In genomic region chr8:70701048-70701981, GRCm38 (mm10) we compare ENCODE assay signal across 8 mouse cellular contexts. TPM values are rescaled to one million over a fixed set of nuclear protein-coding genes. Genes with fewer than 3 reads are reported as not detected.
DNase-seq lines count a peak whose midpoint lies in the region; ATAC-seq and TF ChIP-seq lines count a peak whose summit lies in the region.

No protein-coding gene starts in this region.

- 0 out of 2 replicates have a peak, but pooled peaks cover 4% of the 10 kb centered on the region for H3K36me3 ChIP-seq in kidney, postnatal 0 days (ENCODE audit: insufficient read depth, low read length)
- peaks cover 30% of the 10 kb centered on the region for H3K36me3 ChIP-seq in embryonic facial prominence, embryonic 10.5 days (replicated peaks)
- H3K36me3 ChIP-seq in hindbrain, embryonic 16.5 days (ENCODE audit: control insufficient read depth, insufficient read depth, low read length): no peaks in the 10 kb centered on the region
- H3K36me3 ChIP-seq in myocyte (ENCODE audit: control insufficient read depth, insufficient read depth): no peaks in the 10 kb centered on the region

- no peak for ATAC-seq in kidney, postnatal 0 days (replicated peaks; ENCODE audit: low FRiP score, low read depth)
- ATAC-seq in hindbrain, embryonic 16.5 days: no peak

- peak overlapping the region; percentile 66 for H3K4me2 ChIP-seq in kidney, postnatal 0 days (ENCODE audit: low read length)
- peak overlapping the region; percentile 86 for H3K4me2 ChIP-seq in hindbrain, embryonic 16.5 days (ENCODE audit: low read length)
- peak overlapping the region; percentile 89 for H3K4me2 ChIP-seq in myocyte (ENCODE audit: low read depth)

- H3K4me1 ChIP-seq in kidney, postnatal 0 days (replicated peaks; ENCODE audit: insufficient read depth, low read length): peaks cover 24% of the 10 kb centered on the region
- H3K4me1 ChIP-seq in embryonic facial prominence, embryonic 10.5 days: peaks cover 49% of the 10 kb centered on the region
- peaks cover 40% of the 10 kb centered on the region for H3K4me1 ChIP-seq in hindbrain, embryonic 16.5 days (ENCODE audit: control insufficient read depth, insufficient read depth, low read depth, low read length)

- peak overlapping the region; percentile 100 for H3K9ac ChIP-seq in kidney, postnatal 0 days (ENCODE audit: low read depth, low read length)
- peak overlapping the region; percentile 99 for H3K9ac ChIP-seq in hindbrain, embryonic 16.5 days (ENCODE audit: low read depth, low read length)

- no peak overlapping the region for H3ac ChIP-seq in myocyte (ENCODE audit: control insufficient read depth, insufficient read length)

- peaks cover 20% of the 10 kb centered on the region for H3K79me2 ChIP-seq in myocyte (ENCODE audit: control insufficient read depth, insufficient read depth)

- WGBS in kidney, postnatal 0 days: 42% methylated on average over 10 of the region's 10 CpGs
- WGBS in embryonic facial prominence, embryonic 10.5 days: 59% methylated on average over 10 of the region's 10 CpGs
- 52% methylated on average over 10 of the region's 10 CpGs for WGBS in hindbrain, embryonic 16.5 days

- no peak for TF ChIP-seq CTCF in kidney, postnatal 0 days (IDR thresholded peaks at IDR 0.05; ENCODE audit: low read depth)

- H3K9me3 ChIP-seq in kidney, postnatal 0 days (replicated peaks; ENCODE audit: low read length): no peaks in the 10 kb centered on the region
- no peaks in the 10 kb centered on the region for H3K9me3 ChIP-seq in embryonic facial prominence, embryonic 10.5 days
- no peaks in the 10 kb centered on the region for H3K9me3 ChIP-seq in hindbrain, embryonic 16.5 days (ENCODE audit: control insufficient read depth, low read length)

- peak; percentile 50 for TF ChIP-seq POLR2A in myocyte (IDR thresholded peaks at IDR 0.05; ENCODE audit: insufficient read length, low read depth)

- H3K27me3 ChIP-seq in kidney, postnatal 0 days (ENCODE audit: insufficient read depth, low read length): no peaks in the 10 kb centered on the region
- no peaks in the 10 kb centered on the region for H3K27me3 ChIP-seq in embryonic facial prominence, embryonic 10.5 days (replicated peaks; ENCODE audit: low read depth, poor library complexity, severe bottlenecking)
- H3K27me3 ChIP-seq in hindbrain, embryonic 16.5 days (replicated peaks; ENCODE audit: control insufficient read depth, insufficient read depth, low read length): no peaks in the 10 kb centered on the region
- H3K27me3 ChIP-seq in myocyte (ENCODE audit: control insufficient read depth, insufficient read depth, insufficient read length): no peaks in the 10 kb centered on the region

- peak overlapping the region; percentile 99; the same call in 1 of the 2 replicates for H3K27ac ChIP-seq in kidney, postnatal 0 days
- H3K27ac ChIP-seq in embryonic facial prominence, embryonic 10.5 days (replicated peaks): peak overlapping the region; percentile 97
- peak overlapping the region; percentile 99 for H3K27ac ChIP-seq in hindbrain, embryonic 16.5 days (ENCODE audit: low read depth, low read length)

- peak overlapping the region; percentile 98 for H3K4me3 ChIP-seq in kidney, postnatal 0 days (replicated peaks; ENCODE audit: low read depth, low read length)
- peak overlapping the region; percentile 97 for H3K4me3 ChIP-seq in embryonic facial prominence, embryonic 10.5 days
- H3K4me3 ChIP-seq in hindbrain, embryonic 16.5 days (ENCODE audit: low read length): peak overlapping the region; percentile 95
- peak overlapping the region; percentile 94 for H3K4me3 ChIP-seq in myocyte

- DNase-seq in kidney, postnatal 0 days (ENCODE audit: low spot score): no peak
- no peak for DNase-seq in kidney, adult 18-20 months
- DNase-seq in embryonic facial prominence, embryonic 10.5 days (ENCODE audit: low spot score): no peak
- DNase-seq in urinary bladder, adult 18-20 months (ENCODE audit: low spot score in 2 of 2): no peak
- no peak for DNase-seq in urinary bladder, postnatal 25 days (ENCODE audit: low spot score)
- no peak for DNase-seq in adrenal gland, adult 8-10 months

TF ChIP-seq in myocyte, 11 proteins besides CTCF, POLR2A, EP300 and RAD21:
- TF ChIP-seq TCF12 (IDR thresholded peaks at IDR 0.05; ENCODE audit: insufficient read depth, poor library complexity, severe bottlenecking) (no peak), MYOG (IDR thresholded peaks at IDR 0.05; ENCODE audit: control insufficient read depth in 1 of 3, insufficient read depth in 1 of 3, insufficient read length in 2 of 3, low read depth in 2 of 3) (peak; percentile 24 to 85 (median 52)), MYOD1 (IDR thresholded peaks at IDR 0.05; ENCODE audit: control insufficient read depth in 1 of 3, insufficient read length in 2 of 3, low read depth in 2 of 3) (peak in 2 of 3 experiments; percentile 45 to 79), POLR2AphosphoS2 (IDR thresholded peaks at IDR 0.05; ENCODE audit: insufficient read length, low read depth) (peak; percentile 26)

RNA-seq across cellular contexts. Expression of gene Iqcn, which starts 1.9 kb away (rescaled TPM):
- polyA plus RNA-seq in kidney, postnatal 0 days (2015; fragmentation: Nextera tagmentation; extraction: Ambion mirVana): 0.03 and 0.05 TPM in 2 replicates
- 0.05 TPM in 1 of 2 replicates, not detected in the other for polyA plus RNA-seq in embryonic facial prominence, embryonic 10.5 days (2016; fragmentation: Nextera tagmentation; extraction: Ambion mirVana)
- polyA plus RNA-seq in hindbrain, embryonic 16.5 days (2015; fragmentation: Nextera tagmentation; extraction: Ambion mirVana): 0.10 TPM in 1 of 2 replicates, not detected in the other
- polyA plus RNA-seq in myocyte (2012; fragmentation: generic; extraction: Trizol): 0.02 TPM
- under 1 TPM in 3 of 4 experiments, not detected in 1; 0.07 to 0.09 (median 0.08) TPM for total RNA-seq in adrenal gland, adult 8-10 months (2022)

RNA-seq across cellular contexts. Expression of gene Jund, which starts 2.6 kb away (rescaled TPM):
- 72.4 and 98.1 TPM in 2 replicates for polyA plus RNA-seq in kidney, postnatal 0 days (2015; fragmentation: Nextera tagmentation; extraction: Ambion mirVana)
- polyA plus RNA-seq in embryonic facial prominence, embryonic 10.5 days (2016; fragmentation: Nextera tagmentation; extraction: Ambion mirVana): 58.7 and 61.7 TPM in 2 replicates
- 60.0 and 69.0 TPM in 2 replicates for polyA plus RNA-seq in hindbrain, embryonic 16.5 days (2015; fragmentation: Nextera tagmentation; extraction: Ambion mirVana)
- polyA plus RNA-seq in myocyte (2012; fragmentation: generic; extraction: Trizol): 246 TPM
- total RNA-seq in adrenal gland, adult 8-10 months (2022): 100 to 1,000 TPM; 187 to 329 (median 253) TPM

RNA-seq across cellular contexts. Expression of gene Gm3336, which starts 17.0 kb away (rescaled TPM):
- 0.70 and 0.74 TPM in 2 replicates for polyA plus RNA-seq in kidney, postnatal 0 days (2015; fragmentation: Nextera tagmentation; extraction: Ambion mirVana)
- polyA plus RNA-seq in embryonic facial prominence, embryonic 10.5 days (2016; fragmentation: Nextera tagmentation; extraction: Ambion mirVana): not detected in 2 replicates
- 0.19 TPM in 1 of 2 replicates, not detected in the other for polyA plus RNA-seq in hindbrain, embryonic 16.5 days (2015; fragmentation: Nextera tagmentation; extraction: Ambion mirVana)
- polyA plus RNA-seq in myocyte (2012; fragmentation: generic; extraction: Trizol): 0.23 TPM
- total RNA-seq in adrenal gland, adult 8-10 months (2022): not detected

RNA-seq across cellular contexts. Expression of gene Pde4c, which starts 22.2 kb away (rescaled TPM):
- polyA plus RNA-seq in kidney, postnatal 0 days (2015; fragmentation: Nextera tagmentation; extraction: Ambion mirVana): 8.0 and 9.5 TPM in 2 replicates
- 0.20 and 0.69 TPM in 2 replicates for polyA plus RNA-seq in embryonic facial prominence, embryonic 10.5 days (2016; fragmentation: Nextera tagmentation; extraction: Ambion mirVana)
- polyA plus RNA-seq in hindbrain, embryonic 16.5 days (2015; fragmentation: Nextera tagmentation; extraction: Ambion mirVana): 0.19 and 0.42 TPM in 2 replicates
- 0.10 TPM for polyA plus RNA-seq in myocyte (2012; fragmentation: generic; extraction: Trizol)
- total RNA-seq in adrenal gland, adult 8-10 months (2022): under 1 TPM; 0.26 to 0.86 (median 0.30) TPM

RNA-seq across cellular contexts. Expression of gene Lsm4, which starts 28.3 kb away (rescaled TPM):
- 243 and 281 TPM in 2 replicates for polyA plus RNA-seq in kidney, postnatal 0 days (2015; fragmentation: Nextera tagmentation; extraction: Ambion mirVana)
- polyA plus RNA-seq in embryonic facial prominence, embryonic 10.5 days (2016; fragmentation: Nextera tagmentation; extraction: Ambion mirVana): 347 and 351 TPM in 2 replicates
- 168 and 169 TPM in 2 replicates for polyA plus RNA-seq in hindbrain, embryonic 16.5 days (2015; fragmentation: Nextera tagmentation; extraction: Ambion mirVana)
- 178 TPM for polyA plus RNA-seq in myocyte (2012; fragmentation: generic; extraction: Trizol)
- 100 to 1,000 TPM in 1 of 4 experiments, 10 to 100 TPM in 3; 81.4 to 101 (median 86.6) TPM for total RNA-seq in adrenal gland, adult 8-10 months (2022)
